Mouse (Mus musculus) midbrain, postnatal 0 days (tissue): Measurements from ENCODE around the gene Lamb3. TPM values are rescaled to one million over a fixed set of nuclear protein-coding genes. Genes with fewer than 3 reads are reported as not detected.

Source experiments
- ATAC-seq: fragments of 200-750 bp; cut with Nextera tagmentation; 2 replicates; pipeline ENCODE4 v1.8.0; 2017; ENCODE audit warnings: moderate number of reproducible peaks, mild to moderate bottlenecking, moderate TSS enrichment, moderate library complexity; ENCODE audit not compliant: low FRiP score
- DNase-seq: peaks from one replicate; pipeline ENCODE4 v3.0.0-alpha.2; 2015; ENCODE audit warnings: low spot score
- H3K27ac ChIP-seq: fragments of 300-500 bp; sonication (generic); 2 replicates; pipeline ENCODE4 v1.5.1; 2014; ENCODE audit warnings: low read depth, mild to moderate bottlenecking, low read length, mixed read lengths
- H3K27me3 ChIP-seq: fragments of 300-500 bp; sonication (generic); 2 replicates; pipeline ENCODE4 v1.6.1; 2014; ENCODE audit warnings: low read length, control low read depth, mixed read lengths; ENCODE audit not compliant: insufficient read depth
- H3K36me3 ChIP-seq: fragments of 300-500 bp; sonication (generic); 2 replicates; pipeline ENCODE4 v1.6.1; 2014; ENCODE audit warnings: low read length, control low read depth, mixed read lengths; ENCODE audit not compliant: insufficient read depth
- H3K4me1 ChIP-seq: fragments of 300-500 bp; sonication (generic); 2 replicates; pipeline ENCODE4 v1.6.1; 2014; ENCODE audit warnings: mild to moderate bottlenecking, control low read depth, antibody characterized with exemption, low read length, mixed read lengths; ENCODE audit not compliant: insufficient read depth
- H3K4me2 ChIP-seq: fragments of 300-500 bp; sonication (generic); 2 replicates; pipeline ENCODE4 v1.6.1; 2014; ENCODE audit warnings: low read depth, mild to moderate bottlenecking, low read length, mixed read lengths; ENCODE audit not compliant: poor library complexity, severe bottlenecking
- H3K4me3 ChIP-seq: fragments of 300-500 bp; sonication (generic); 2 replicates; pipeline ENCODE4 v1.5.1; 2014; ENCODE audit warnings: low read depth, mild to moderate bottlenecking, low read length, moderate library complexity
- H3K9ac ChIP-seq: fragments of 300-500 bp; sonication (generic); replicated peaks from 2 replicates; pipeline ENCODE4 v1.6.1; 2014; ENCODE audit warnings: mild to moderate bottlenecking, low read length, moderate library complexity, mixed read lengths; ENCODE audit not compliant: poor library complexity, severe bottlenecking
- H3K9me3 ChIP-seq: fragments of 300-500 bp; sonication (generic); 2 replicates; pipeline ENCODE4 v1.6.1; 2016; ENCODE audit warnings: low read length, control low read depth
- CTCF ChIP-seq: IDR thresholded peaks from 2 replicates; pipeline ENCODE4 v1.5.1; 2016; ENCODE audit warnings: antibody characterized with exemption, mild to moderate bottlenecking
- whole genome bisulfite sequencing: fragments of 180-500 bp; shearing (Covaris S2); extraction: QIAGEN DNeasy Blood & Tissue Kit; methylation state at CpG from one replicate; pipeline ENCODE4 v1.1.7; 2014; 5-methylcytosine and 5-hydroxymethylcytosine counted together
- polyA plus RNA-seq: library from polyadenylated mRNA; unstranded; fragments of >200 nt; fragmentation: Nextera tagmentation; extraction: Ambion mirVana; gene quantifications from 2 replicates; pipeline ENCODE4 v1.2.1, GENCODE M21; 2015
- total RNA-seq: library from RNA; depleted of rRNA; stranded (reverse); fragments of >200 nt; gene quantifications from 2 replicates; pipeline ENCODE4 v1.2.3, GENCODE M21; 2014

Lamb3 gene
- total and polyA plus RNA-seq, 2 experiments from 2014 or later, result 0.82 to 1.4 TPM

DNA sequence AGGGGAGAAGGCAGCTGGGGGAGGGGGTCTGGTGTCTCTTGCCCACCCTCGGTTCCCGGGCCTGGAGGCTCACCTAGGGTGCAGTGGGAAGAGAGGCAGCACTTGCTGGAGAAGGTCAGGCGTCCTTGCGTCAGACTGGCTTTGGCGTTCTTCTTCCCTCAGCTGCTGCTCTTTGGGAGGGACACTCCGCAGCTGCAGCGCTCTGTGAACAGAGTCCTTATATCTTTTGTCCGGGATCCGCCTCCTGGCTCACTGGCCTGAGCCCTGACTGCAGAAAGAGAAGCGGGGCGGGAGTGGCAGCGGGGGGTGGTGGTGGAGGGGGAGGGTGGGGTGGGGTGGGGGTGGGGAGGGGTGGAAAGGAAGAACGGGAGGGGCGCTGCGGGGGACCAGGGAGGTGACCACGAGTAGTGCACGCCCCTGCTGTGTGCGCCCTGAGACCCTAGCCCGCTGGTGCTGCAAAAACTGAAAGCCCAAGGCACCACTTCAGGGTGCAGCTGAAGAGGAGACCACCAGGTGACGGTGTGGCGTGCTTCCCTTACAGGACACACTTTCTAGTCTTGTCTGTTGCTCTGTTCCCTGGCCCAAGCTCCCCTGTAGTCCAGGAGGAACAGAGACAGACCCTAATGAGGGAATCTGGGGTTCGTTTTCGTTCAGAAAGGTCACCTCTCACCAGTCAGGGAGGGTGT is 65.6 kb downstream of the Lamb3 start, which contains the start of gene G0s2:
G0s2 (minus strand) TSS at position 302 of the 686 bp plus-strand sequence.
- ATAC-seq (peak; percentile 77), DNase-seq (peak; percentile 63)
- 0 out of 2 replicates have a peak, but pooled peaks cover 5% of the 10 kb centered on the region for H3K4me1 ChIP-seq
- H3K4me3 ChIP-seq, result peak within 1 kb of the TSS; percentile 25
- H3K36me3 ChIP-seq, result no peaks in the 10 kb centered on the region
- 3% methylated on average over 18 of the region's 23 CpGs for WGBS
- no peaks in the 10 kb centered on the region for H3K27me3 ChIP-seq
- H3K27ac ChIP-seq, result peak within 1 kb of the TSS; percentile 67
- peak within 1 kb of the TSS; percentile 54 for H3K4me2 ChIP-seq
- H3K9ac ChIP-seq, result peak within 1 kb of the TSS; percentile 51
- TF ChIP-seq CTCF, result peak; percentile 72
- H3K9me3 ChIP-seq, result no peaks in the 10 kb centered on the region

DNA sequence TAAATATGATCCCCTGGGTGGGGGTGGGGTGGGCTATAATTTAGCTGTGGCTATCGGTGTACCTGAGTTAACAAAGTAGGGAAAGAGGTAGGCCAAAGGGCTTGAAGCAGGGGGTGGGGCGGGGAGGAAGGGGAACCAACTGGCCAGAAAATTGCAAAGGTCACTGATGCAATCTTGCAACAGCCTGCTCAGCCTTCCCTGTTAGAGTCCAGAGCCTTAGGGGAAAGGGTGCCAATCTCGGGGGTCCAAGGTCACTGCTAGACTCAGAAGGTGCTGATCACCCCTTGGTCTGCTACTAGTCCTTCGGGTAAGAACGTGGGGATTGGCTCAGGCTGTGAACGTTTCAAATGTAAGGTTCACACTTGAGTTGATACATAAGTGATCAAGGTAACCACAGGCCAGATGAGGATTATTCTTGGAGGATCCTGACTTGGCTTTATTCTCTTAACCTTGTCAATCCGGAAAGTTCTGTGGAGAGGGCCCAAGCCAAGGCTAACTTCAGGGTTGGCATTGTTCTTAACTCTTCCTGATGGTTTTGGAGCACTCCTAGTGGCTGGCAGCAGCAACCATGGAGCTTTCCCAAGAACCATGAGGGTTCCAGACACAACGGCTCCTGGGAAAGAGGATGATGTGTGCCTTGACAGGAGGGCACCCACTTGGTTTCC is 67.0 kb downstream of the Lamb3 start:
- Histone ChIP-seq H3K27me3 (no peaks in the 10 kb centered on the region), H3K4me3 (no peak overlapping the region), H3K4me2 (no peak overlapping the region), H3K9me3 (no peaks in the 10 kb centered on the region), H3K27ac (no peak overlapping the region), H3K36me3 (no peaks in the 10 kb centered on the region), H3K4me1 (0 out of 2 replicates have a peak, but pooled peaks cover 5% of the 10 kb centered on the region), H3K9ac (no peak overlapping the region)
- DNase-seq, result no peak
- 90% methylated on average over 8 of the region's 8 CpGs for WGBS
- ATAC-seq, result no peak
- TF ChIP-seq CTCF, result no peak

DNA sequence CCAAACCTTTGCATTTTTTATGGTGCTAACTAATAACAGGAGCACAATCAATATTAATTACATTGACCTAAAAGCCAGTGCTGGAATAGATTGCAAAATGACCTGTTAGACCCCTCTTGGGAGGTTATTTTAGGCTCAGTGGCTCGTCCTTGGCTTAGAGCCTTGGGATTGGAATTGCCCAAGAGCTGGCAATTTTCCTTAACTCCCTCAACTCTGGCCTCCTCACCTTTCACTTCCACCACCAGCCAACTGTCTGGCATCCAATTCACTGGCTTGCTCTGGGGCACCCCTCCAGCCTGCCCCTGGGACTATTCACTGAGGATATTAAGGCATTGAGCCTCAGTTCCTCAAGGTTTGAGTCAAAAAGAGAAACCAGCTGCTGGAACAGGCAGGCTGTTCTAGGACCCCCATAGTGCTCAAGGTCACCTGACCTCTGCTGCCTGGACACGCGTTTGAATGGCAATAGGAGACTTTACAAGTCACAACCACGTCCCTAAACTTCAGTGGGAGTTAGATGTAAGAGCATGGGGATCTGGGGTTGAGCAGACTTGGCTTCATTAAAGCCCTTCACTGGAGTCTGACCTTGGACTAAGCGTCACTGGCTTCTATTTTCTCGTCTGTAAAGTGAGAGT is 71.0 kb downstream of the Lamb3 start:
- no peak overlapping the region for H3K4me3 ChIP-seq
- TF ChIP-seq CTCF, result no peak
- H3K4me2 ChIP-seq, result no peak overlapping the region
- H3K27ac ChIP-seq, result no peak overlapping the region
- H3K9me3 ChIP-seq, result no peaks in the 10 kb centered on the region
- WGBS, result 46% methylated on average over 6 of the region's 6 CpGs
- no peak for DNase-seq
- no peaks in the 10 kb centered on the region for H3K4me1 ChIP-seq
- no peaks in the 10 kb centered on the region for H3K27me3 ChIP-seq
- no peaks in the 10 kb centered on the region for H3K36me3 ChIP-seq
- no peak for ATAC-seq
- H3K9ac ChIP-seq, result no peak overlapping the region

DNA sequence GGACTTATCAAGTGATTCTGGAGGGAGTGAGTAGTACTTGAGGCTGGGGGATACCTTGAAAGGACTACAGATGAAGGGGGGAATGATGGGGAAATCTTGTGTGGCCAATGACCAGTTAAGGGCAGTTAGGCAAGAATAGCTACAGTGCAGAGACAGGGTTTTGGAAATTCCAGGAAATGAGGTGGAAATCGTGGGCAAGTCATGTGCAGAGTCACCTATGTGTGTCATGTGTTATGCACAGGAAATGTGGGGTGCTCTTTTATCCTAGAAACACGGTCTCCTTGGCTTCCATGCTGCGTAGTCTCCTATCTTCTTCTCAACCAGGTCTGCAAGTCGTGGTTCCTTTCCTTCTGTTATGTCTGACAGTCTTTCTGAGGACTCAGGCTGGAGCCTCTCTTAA is 72.0 kb downstream of the Lamb3 start:
- no peak overlapping the region for H3K9ac ChIP-seq
- ATAC-seq, result no peak
- no peak overlapping the region for H3K4me3 ChIP-seq
- no peaks in the 10 kb centered on the region for H3K9me3 ChIP-seq
- H3K27ac ChIP-seq, result no peak overlapping the region
- no peaks in the 10 kb centered on the region for H3K27me3 ChIP-seq
- no peak overlapping the region for H3K4me2 ChIP-seq
- 80% methylated on average over 4 of the region's 4 CpGs for WGBS
- H3K4me1 ChIP-seq, result no peaks in the 10 kb centered on the region
- H3K36me3 ChIP-seq, result no peaks in the 10 kb centered on the region
- TF ChIP-seq CTCF, result no peak
- no peak for DNase-seq

DNA sequence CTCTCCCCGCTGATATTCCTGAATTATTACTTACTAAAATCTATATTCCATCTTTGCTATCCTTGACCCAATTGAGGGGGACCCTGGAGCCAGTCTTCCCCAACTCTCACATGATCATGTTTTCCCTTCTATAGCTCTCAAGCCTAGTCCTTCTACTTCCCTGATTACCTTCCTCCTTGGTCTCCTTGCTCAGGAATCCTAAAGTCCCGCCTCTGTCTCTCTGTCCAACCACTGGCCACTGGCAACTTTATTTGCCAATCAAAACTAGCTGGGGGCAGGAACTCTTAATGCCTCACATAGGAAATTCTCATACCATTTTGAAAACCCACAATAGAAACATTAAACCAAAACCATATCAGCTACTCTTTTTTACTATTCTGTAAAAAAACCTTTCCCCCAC is 73.8 kb downstream of the Lamb3 start:
- no peaks in the 10 kb centered on the region for H3K9me3 ChIP-seq
- H3K4me1 ChIP-seq, result no peaks in the 10 kb centered on the region
- H3K27ac ChIP-seq, result no peak overlapping the region
- no peak overlapping the region for H3K4me3 ChIP-seq
- DNase-seq, result no peak
- TF ChIP-seq CTCF, result no peak
- WGBS, result 85% methylated on average over 2 of the region's 2 CpGs
- no peak for ATAC-seq
- H3K36me3 ChIP-seq, result no peaks in the 10 kb centered on the region
- H3K9ac ChIP-seq, result no peak overlapping the region
- H3K4me2 ChIP-seq, result no peak overlapping the region
- H3K27me3 ChIP-seq, result no peaks in the 10 kb centered on the region
